Mouse (Mus musculus) central nervous system, embryonic 14 days (tissue): ENCODE measurements around the gene Kif2b. TPM values are rescaled to one million over a fixed set of nuclear protein-coding genes. Genes with fewer than 3 reads are reported as not detected.

ENCODE experiments used
- polyA plus RNA-seq: library from polyadenylated mRNA; depleted of rRNA; stranded (reverse); fragments of >200 nt; gene quantifications from 2 replicates; pipeline ENCODE4 v1.2.3, GENCODE M21; 2012; rRNA removed

The Kif2b gene
- not detected in 2 replicates for polyA plus RNA-seq

GRCm38 (mm10) chr11:91577317-91577716 lies at the start of gene Kif2b:
Gene Kif2b, minus strand, starts transcription at chr11:91577558.

